Mouse (Mus musculus): ENCODE results near the gene Ccl3. TPM values are rescaled to one million over a fixed set of nuclear protein-coding genes. Genes with fewer than 3 reads are reported as not detected.

Gene Ccl3
- polyA plus RNA-seq, 1 experiment from 2014 or later, result 0.84 TPM

GRCm38 (mm10) chr11:83605535-83605934, 43.6 kb downstream of the Ccl3 start:
- H3K9ac ChIP-seq (ENCODE audit: low read length), result no peak overlapping the region
- no peak overlapping the region for H3K4me3 ChIP-seq (replicated peaks; ENCODE audit: low read length)
- no peaks in the 10 kb centered on the region for H3K27me3 ChIP-seq (ENCODE audit: control insufficient read depth, insufficient read depth, low read length)
- no peak for ATAC-seq (ENCODE audit: insufficient read depth, low FRiP score)
- no peaks in the 10 kb centered on the region for H3K4me1 ChIP-seq (ENCODE audit: control insufficient read depth, insufficient read depth, low read length)
- H3K4me2 ChIP-seq (ENCODE audit: low read depth, low read length), result no peak overlapping the region
- 89% methylated on average over 3 of the region's 3 CpGs for WGBS
- no peak overlapping the region for H3K27ac ChIP-seq (ENCODE audit: low read length)
- no peaks in the 10 kb centered on the region for H3K9me3 ChIP-seq (replicated peaks; ENCODE audit: control insufficient read depth, low read length)
- H3K36me3 ChIP-seq (ENCODE audit: control insufficient read depth, insufficient read depth, low read length), result no peaks in the 10 kb centered on the region

GRCm38 (mm10) chr11:83604698-83605097, 44.5 kb downstream of the Ccl3 start:
- no peaks in the 10 kb centered on the region for H3K27me3 ChIP-seq (ENCODE audit: control insufficient read depth, insufficient read depth, low read length)
- H3K4me1 ChIP-seq (ENCODE audit: control insufficient read depth, insufficient read depth, low read length), result no peaks in the 10 kb centered on the region
- no peaks in the 10 kb centered on the region for H3K36me3 ChIP-seq (ENCODE audit: control insufficient read depth, insufficient read depth, low read length)
- ATAC-seq (ENCODE audit: insufficient read depth, low FRiP score), result no peak
- H3K9me3 ChIP-seq (replicated peaks; ENCODE audit: control insufficient read depth, low read length), result no peaks in the 10 kb centered on the region
- no peak overlapping the region for H3K4me2 ChIP-seq (ENCODE audit: low read depth, low read length)
- H3K9ac ChIP-seq (ENCODE audit: low read length), result no peak overlapping the region
- no peak overlapping the region for H3K4me3 ChIP-seq (replicated peaks; ENCODE audit: low read length)
- no peak overlapping the region for H3K27ac ChIP-seq (ENCODE audit: low read length)
- WGBS, result 83% methylated on average over 4 of the region's 4 CpGs

- H3K36me3 ChIP-seq (ENCODE audit: control insufficient read depth, insufficient read depth, low read length), result no peaks in the 10 kb centered on the region
- H3K4me2 ChIP-seq (ENCODE audit: low read depth, low read length), result no peak overlapping the region
- 85% methylated on average over 3 of the region's 3 CpGs for WGBS
- no peak overlapping the region for H3K9ac ChIP-seq (ENCODE audit: low read length)
- H3K4me1 ChIP-seq (ENCODE audit: control insufficient read depth, insufficient read depth, low read length), result no peaks in the 10 kb centered on the region
- H3K27ac ChIP-seq (ENCODE audit: low read length), result no peak overlapping the region
- no peaks in the 10 kb centered on the region for H3K27me3 ChIP-seq (ENCODE audit: control insufficient read depth, insufficient read depth, low read length)
- no peaks in the 10 kb centered on the region for H3K9me3 ChIP-seq (replicated peaks; ENCODE audit: control insufficient read depth, low read length)
- ATAC-seq (ENCODE audit: insufficient read depth, low FRiP score), result no peak
- no peak overlapping the region for H3K4me3 ChIP-seq (replicated peaks; ENCODE audit: low read length)
These were observed 45.8 kb downstream of the Ccl3 start for GRCm38 (mm10) chr11:83603399-83603798.

GRCm38 (mm10) chr11:83600576-83600975, 48.6 kb downstream of the Ccl3 start:
- Histone ChIP-seq H3K27ac (ENCODE audit: low read length) (no peak overlapping the region), H3K27me3 (ENCODE audit: control insufficient read depth, insufficient read depth, low read length) (no peaks in the 10 kb centered on the region), H3K9ac (ENCODE audit: low read length) (no peak overlapping the region), H3K36me3 (ENCODE audit: control insufficient read depth, insufficient read depth, low read length) (no peaks in the 10 kb centered on the region), H3K4me3 (replicated peaks; ENCODE audit: low read length) (no peak overlapping the region), H3K4me1 (ENCODE audit: control insufficient read depth, insufficient read depth, low read length) (no peaks in the 10 kb centered on the region), H3K4me2 (ENCODE audit: low read depth, low read length) (no peak overlapping the region), H3K9me3 (replicated peaks; ENCODE audit: control insufficient read depth, low read length) (no peaks in the 10 kb centered on the region)
- WGBS, result 70% methylated on average over 2 of the region's 2 CpGs
- no peak for ATAC-seq (ENCODE audit: insufficient read depth, low FRiP score)

GRCm38 (mm10) chr11:83598991-83599390, 50.2 kb downstream of the Ccl3 start:
- Histone ChIP-seq H3K4me2 (ENCODE audit: low read depth, low read length) (no peak overlapping the region), H3K9me3 (replicated peaks; ENCODE audit: control insufficient read depth, low read length) (no peaks in the 10 kb centered on the region), H3K27me3 (ENCODE audit: control insufficient read depth, insufficient read depth, low read length) (no peaks in the 10 kb centered on the region), H3K36me3 (ENCODE audit: control insufficient read depth, insufficient read depth, low read length) (no peaks in the 10 kb centered on the region), H3K4me1 (ENCODE audit: control insufficient read depth, insufficient read depth, low read length) (no peaks in the 10 kb centered on the region), H3K4me3 (replicated peaks; ENCODE audit: low read length) (no peak overlapping the region), H3K9ac (ENCODE audit: low read length) (no peak overlapping the region), H3K27ac (ENCODE audit: low read length) (no peak overlapping the region)
- WGBS, result 71% methylated on average over 3 of the region's 3 CpGs
- ATAC-seq (ENCODE audit: insufficient read depth, low FRiP score), result no peak

DNA sequence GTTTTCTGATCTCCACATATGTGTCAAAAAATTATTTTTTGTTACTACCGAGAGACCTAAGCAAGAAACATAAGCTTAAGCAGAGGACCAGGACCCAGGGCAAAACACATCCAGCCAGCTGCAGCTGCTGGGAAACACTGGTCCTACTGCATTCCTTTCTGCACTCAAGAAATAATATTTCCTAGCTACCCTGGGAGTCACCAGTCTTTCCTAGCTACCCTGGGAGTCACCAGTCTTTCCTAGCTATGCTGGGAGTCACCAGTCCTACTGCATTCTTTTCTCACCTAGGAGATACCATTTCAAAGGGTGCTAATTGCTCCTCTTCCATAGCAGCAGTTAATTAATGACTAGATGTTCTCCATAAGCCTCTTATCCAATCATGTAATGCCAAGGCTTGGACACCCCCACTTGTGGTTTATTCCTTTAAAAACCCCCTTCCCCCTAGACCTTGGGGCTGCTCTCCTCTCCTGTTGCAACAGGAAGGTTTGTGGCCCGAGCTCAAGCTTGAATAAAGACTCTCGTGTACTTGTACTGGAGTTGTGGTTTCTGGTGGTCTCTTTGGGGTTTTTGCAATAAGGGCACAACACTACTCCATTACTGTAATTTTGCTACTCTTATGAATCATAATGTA, 50.8 kb downstream of the Ccl3 start:
- Histone ChIP-seq H3K36me3 (ENCODE audit: control insufficient read depth, insufficient read depth, low read length) (no peaks in the 10 kb centered on the region), H3K9me3 (replicated peaks; ENCODE audit: control insufficient read depth, low read length) (no peaks in the 10 kb centered on the region), H3K9ac (ENCODE audit: low read length) (no peak overlapping the region), H3K27ac (ENCODE audit: low read length) (no peak overlapping the region), H3K27me3 (ENCODE audit: control insufficient read depth, insufficient read depth, low read length) (no peaks in the 10 kb centered on the region), H3K4me1 (ENCODE audit: control insufficient read depth, insufficient read depth, low read length) (no peaks in the 10 kb centered on the region), H3K4me2 (ENCODE audit: low read depth, low read length) (no peak overlapping the region), H3K4me3 (replicated peaks; ENCODE audit: low read length) (no peak overlapping the region)
- no peak for ATAC-seq (ENCODE audit: insufficient read depth, low FRiP score)
- WGBS, result 63% methylated on average over 3 of the region's 3 CpGs

Other genes with a start within 250 kb of the Ccl3 start
- gene Rasl10b, start 240.2 kb downstream of the Ccl3 start, polyA plus RNA-seq (2015; fragmentation: Nextera tagmentation; extraction: Ambion mirVana), result 0.27 and 0.49 TPM in 2 replicates
- gene Gas2l2, start 219.9 kb downstream of the Ccl3 start, polyA plus RNA-seq (2015; fragmentation: Nextera tagmentation; extraction: Ambion mirVana), result 0.14 TPM in 2 replicates
- 0.21 TPM in 1 of 2 replicates, not detected in the other for gene 1700020L24Rik, start 211.7 kb downstream of the Ccl3 start, polyA plus RNA-seq (2015; fragmentation: Nextera tagmentation; extraction: Ambion mirVana)
- 3.3 and 4.3 TPM in 2 replicates for gene Mmp28, start 186.3 kb downstream of the Ccl3 start, polyA plus RNA-seq (2015; fragmentation: Nextera tagmentation; extraction: Ambion mirVana)
- gene Taf15, start 176.3 kb downstream of the Ccl3 start, polyA plus RNA-seq (2015; fragmentation: Nextera tagmentation; extraction: Ambion mirVana), result 9.7 TPM in 2 replicates
- gene Heatr9, start 127.2 kb downstream of the Ccl3 start, polyA plus RNA-seq (2015; fragmentation: Nextera tagmentation; extraction: Ambion mirVana), result not detected in 2 replicates
- 1.00 and 1.0 TPM in 2 replicates for gene Ccl5, start 118.8 kb downstream of the Ccl3 start, polyA plus RNA-seq (2015; fragmentation: Nextera tagmentation; extraction: Ambion mirVana)
- gene Ccl9, start 70.7 kb downstream of the Ccl3 start, polyA plus RNA-seq (2015; fragmentation: Nextera tagmentation; extraction: Ambion mirVana), result 11.4 and 15.9 TPM in 2 replicates
- 9.8 and 15.6 TPM in 2 replicates for gene Ccl6, start 56.3 kb downstream of the Ccl3 start, polyA plus RNA-seq (2015; fragmentation: Nextera tagmentation; extraction: Ambion mirVana)
- gene Rpl9-ps1, start 3.7 kb downstream of the Ccl3 start, polyA plus RNA-seq (2015; fragmentation: Nextera tagmentation; extraction: Ambion mirVana), result not detected in 2 replicates
- gene Ccl4, start 13.2 kb upstream of the Ccl3 start, polyA plus RNA-seq (2015; fragmentation: Nextera tagmentation; extraction: Ambion mirVana), result 1.1 TPM in 1 of 2 replicates, not detected in the other
- 1.9 and 4.7 TPM in 2 replicates for gene Wfdc17, start 54.6 kb upstream of the Ccl3 start, polyA plus RNA-seq (2015; fragmentation: Nextera tagmentation; extraction: Ambion mirVana)
- 0.66 TPM in 1 of 2 replicates, not detected in the other for gene Wfdc18, start 59.7 kb upstream of the Ccl3 start, polyA plus RNA-seq (2015; fragmentation: Nextera tagmentation; extraction: Ambion mirVana)
- 5.6 and 11.0 TPM in 2 replicates for gene Wfdc21, start 97.6 kb upstream of the Ccl3 start, polyA plus RNA-seq (2015; fragmentation: Nextera tagmentation; extraction: Ambion mirVana)
- 18.5 and 19.6 TPM in 2 replicates for gene Heatr6, start 104.3 kb upstream of the Ccl3 start, polyA plus RNA-seq (2015; fragmentation: Nextera tagmentation; extraction: Ambion mirVana)
- 5.6 and 6.9 TPM in 2 replicates for gene Hnf1b, start 200.7 kb upstream of the Ccl3 start, polyA plus RNA-seq (2015; fragmentation: Nextera tagmentation; extraction: Ambion mirVana)